Mouse (Mus musculus) liver, adult 2 months (tissue): Measurements from ENCODE around the gene Plekhg5.

Source experiments
- CTCF ChIP-seq: fragments of 200-500 bp; IDR thresholded peaks from 2 replicates; pipeline ENCODE4 v1.5.1; 2011; ENCODE audit warnings: low read depth, low read length, control low read depth
- POLR2A ChIP-seq: fragments of 200-500 bp; IDR thresholded peaks from 2 replicates; pipeline ENCODE4 v1.6.1; 2011; ENCODE audit warnings: low read length, control low read depth; ENCODE audit not compliant: insufficient read depth; ENCODE audit errors: extremely low read depth

- no peak for TF ChIP-seq CTCF
- TF ChIP-seq POLR2A, result no peak
Observed at GRCm38 (mm10) chr4:152161601-152162000, 89.3 kb downstream of the Plekhg5 start.
